Mouse (Mus musculus) fat pad, adult 2 months (tissue): Measurements from ENCODE around the gene Ampd2.

ENCODE experiments used
- DNase-seq: peaks from one replicate; pipeline ENCODE4 v3.0.0-alpha.2; 2011; ENCODE audit warnings: low read depth, low spot score; ENCODE audit errors: extremely low read depth

Ampd2 gene

DNA sequence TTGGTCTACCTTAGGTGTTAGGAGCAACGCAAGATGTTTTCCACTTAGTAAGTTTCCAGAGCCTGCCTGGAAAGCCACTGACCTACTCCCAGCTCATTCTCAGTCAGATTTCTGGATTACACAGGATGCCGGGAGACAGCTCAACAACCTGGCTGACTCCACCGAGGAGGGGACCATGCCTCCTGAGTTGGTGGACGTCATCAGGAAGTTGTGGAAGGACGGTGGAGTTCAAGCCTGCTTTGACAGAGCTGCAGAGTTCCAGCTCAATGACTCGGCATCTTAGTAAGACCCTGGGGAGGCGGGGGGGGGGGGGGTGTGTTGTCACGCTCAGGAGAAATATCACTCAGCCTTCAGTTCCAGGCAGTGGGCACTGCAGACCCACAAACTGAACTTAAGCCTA, 9.8 kb upstream of the Ampd2 start:
- no peak for DNase-seq

DNA sequence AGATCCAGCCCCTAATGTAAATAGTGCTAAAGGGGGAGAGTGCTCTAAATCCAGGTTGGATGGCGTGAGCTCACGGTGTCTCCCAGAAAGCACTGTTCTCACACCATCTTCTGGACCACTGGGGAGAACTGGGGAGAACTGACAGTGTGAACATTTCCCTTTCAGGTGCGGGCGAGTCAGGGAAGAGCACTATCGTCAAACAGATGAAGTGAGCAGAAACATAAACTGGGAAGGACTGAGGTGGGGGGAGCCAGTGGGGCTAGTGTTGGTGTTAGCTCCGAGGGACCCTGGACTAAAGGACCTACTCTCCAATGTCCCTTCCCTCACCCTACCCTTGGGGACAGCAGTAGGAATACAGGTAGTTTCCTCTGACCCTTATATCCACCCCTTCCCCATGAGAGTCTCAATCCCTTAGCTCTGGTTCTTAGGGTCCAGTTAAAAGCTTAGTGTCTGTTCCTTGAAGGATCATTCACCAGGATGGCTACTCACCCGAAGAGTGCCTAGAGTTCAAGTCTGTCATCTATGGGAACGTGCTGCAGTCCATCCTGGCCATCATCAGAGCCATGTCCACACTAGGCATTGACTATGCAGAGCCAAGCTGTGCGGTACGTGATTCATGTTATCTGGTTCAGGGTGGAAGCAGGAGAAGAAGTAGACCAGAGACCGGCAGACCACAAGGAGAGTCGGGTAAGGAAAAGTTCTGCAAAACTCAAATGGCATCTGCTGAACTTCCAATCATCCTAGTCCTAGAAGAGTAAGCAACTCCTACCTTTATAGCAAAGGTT, 8.7 kb upstream of the Ampd2 start:
- no peak for DNase-seq

DNA sequence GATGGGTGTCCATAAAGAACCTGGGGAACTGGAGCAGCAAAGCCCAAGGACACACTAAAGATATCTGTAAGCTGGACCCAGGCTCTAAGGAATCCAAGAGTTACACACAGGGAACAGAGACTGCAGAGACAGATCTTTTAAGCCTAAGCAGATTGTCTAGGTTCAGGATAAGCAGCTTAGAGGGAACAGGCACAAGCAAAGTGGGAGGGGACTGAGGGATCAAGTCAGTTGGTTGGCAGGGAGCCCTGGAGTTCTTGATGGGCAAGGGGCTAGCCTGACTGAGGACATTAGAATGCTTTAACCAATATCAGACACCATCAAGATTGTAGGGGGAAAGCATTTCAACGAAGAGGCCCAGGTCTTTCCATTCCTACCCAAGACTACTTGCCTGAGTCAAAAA, 7.7 kb upstream of the Ampd2 start:
- no peak for DNase-seq

DNA sequence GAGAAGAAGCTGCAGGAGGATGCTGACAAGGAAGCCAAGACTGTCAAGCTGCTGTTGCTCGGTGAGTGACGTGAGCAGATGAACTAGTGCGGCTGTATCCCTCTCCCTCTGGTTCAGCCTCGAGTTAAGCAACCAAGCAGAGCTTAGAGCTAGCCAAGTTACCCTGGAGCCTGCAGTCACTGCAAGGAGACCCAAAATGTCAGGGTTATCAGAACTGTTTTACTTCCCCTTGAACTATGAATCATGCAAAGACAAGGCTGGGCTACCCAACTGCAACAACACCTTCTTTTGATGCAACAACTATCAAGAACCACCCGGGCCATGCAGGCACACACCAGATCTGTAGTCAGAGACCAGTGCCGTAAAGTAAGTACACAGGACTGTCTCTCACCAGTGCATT, 6.9 kb upstream of the Ampd2 start:
- DNase-seq = no peak

DNA sequence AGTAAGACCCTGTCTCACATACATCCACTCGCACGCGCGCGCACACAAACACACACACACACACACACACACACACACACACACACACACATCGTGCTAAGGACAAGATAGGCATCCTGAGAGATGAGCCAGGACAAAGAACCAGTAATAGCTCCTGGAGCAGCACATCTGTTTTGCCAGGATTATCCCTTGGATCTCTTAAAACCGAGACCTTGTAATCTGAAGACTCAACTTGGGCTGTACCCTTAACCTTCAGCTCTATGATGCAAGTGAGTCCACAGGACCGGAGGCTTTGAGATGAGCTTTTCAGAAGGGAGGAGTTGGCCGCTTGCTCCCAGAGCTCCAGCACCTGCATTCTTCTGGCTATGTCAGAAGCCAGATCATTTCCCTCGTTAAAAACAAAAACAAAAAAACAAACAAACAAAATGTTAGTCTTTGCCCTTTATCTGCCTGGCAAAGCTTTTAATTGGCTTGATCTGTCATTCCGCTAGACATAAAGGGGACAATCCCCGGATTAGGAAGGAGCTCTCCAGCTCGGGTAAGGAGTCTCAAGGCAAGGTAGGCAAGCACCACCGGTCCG, 6.2 kb upstream of the Ampd2 start, which contains the start of gene Gnat2:
Gene Gnat2 (plus strand): TSS at position 254 of the 580 bp plus-strand sequence.
- no peak for DNase-seq

DNA sequence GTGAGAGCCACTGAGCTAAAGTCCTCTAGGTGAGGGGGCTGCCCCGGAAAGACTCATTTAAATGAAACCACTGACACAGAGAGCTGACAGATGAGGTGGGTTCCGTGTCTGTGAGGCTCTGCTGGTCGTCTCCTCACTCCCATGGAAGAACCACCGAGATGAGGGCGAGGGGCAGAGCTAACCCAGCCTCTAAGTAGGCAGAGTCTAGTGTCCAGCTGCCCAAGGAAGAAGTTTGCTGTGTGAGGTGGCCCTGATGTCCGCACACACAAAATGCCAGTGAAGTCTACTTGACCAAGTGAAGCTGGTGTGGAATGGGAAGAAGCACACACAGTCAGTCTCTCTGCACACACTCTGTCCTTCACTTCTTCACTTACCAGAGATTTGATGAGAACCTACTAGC, 5.6 kb upstream of the Ampd2 start:
- DNase-seq = no peak

DNA sequence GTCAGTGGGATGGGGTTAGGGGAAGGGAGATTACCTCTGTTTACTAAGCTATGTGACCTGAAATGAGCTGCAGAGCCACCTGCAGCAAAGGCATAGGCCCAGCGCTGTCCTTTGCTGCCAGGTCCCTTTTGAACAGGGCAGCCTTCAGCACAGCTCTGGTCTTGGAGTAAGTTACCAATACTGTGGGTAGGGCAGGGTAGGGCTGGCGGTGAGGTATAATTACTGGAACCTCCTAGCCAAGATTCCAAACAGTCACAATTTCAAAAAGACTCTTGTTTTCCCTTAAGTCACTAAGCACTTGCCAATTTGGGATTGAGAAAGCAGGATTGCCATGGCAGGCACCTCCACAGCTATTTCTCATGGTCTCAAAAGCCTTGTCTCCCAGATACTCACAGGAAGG, 4.1 kb upstream of the Ampd2 start:
- no peak for DNase-seq

DNA sequence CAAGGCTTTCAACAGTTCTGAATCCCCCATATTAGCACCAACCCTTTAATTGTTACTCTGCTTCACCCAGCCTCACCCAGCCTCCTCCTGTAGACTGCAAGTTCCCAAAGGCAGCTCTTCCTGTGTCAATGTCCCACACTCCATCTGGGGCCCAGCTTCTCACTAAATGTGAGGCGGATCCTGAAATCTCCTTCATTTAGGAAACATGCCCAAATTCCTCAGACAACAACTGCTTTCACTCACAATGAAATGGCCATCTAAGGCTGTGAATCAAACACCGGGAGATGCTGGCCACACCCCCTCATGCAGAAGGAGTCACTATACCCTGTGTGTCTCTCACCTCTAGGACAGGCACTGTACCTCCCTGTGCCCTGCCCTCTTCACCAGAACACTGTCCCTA, 3.5 kb upstream of the Ampd2 start:
- DNase-seq = no peak

DNA sequence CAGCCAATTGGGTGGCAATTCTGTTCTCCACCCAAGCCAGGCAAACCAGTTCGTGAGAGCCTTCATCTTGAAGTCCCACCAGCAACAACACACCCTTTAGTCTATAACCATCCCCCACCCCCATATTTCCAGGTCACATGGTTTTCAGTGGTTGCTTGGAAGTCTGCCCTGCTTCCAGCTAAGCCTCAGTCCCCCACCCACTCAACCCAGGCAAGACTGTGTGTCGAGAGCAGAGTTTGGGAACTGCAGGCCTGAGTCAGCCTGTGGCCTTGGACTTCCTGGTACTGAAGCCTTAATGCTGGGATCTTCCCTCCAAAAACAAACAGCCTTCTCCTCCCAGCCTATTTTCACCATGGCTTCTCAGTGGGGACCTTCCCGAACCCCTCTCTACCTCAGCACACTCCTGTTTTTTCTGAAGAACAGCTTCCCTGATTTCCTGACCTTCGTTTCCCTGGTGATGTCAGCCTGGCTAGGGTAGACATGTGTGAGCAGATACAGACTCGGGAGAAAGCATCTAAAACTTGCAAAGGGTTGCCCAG, 2.5 kb upstream of the Ampd2 start:
- no peak for DNase-seq

DNA sequence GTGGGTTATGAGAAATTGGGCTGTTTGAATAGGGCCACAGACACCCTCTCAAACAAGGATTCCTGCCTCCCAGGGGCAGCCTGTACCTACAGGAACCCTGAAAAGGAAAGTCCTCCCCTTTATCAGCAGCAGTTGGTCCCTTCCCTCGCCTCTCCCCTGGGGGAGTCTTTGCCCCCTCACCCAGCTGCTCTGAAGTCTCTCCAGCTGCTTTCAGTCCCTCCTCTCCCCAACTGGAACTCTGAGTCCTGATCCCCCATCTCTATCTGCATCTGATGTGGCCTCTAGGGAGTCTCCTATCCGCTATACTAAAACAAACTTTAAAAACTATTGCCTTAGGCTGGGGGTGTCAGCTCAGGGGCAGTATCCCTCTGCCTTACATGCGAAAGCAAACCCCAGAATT, 878 bp upstream of the Ampd2 start:
- DNase-seq = no peak

DNA sequence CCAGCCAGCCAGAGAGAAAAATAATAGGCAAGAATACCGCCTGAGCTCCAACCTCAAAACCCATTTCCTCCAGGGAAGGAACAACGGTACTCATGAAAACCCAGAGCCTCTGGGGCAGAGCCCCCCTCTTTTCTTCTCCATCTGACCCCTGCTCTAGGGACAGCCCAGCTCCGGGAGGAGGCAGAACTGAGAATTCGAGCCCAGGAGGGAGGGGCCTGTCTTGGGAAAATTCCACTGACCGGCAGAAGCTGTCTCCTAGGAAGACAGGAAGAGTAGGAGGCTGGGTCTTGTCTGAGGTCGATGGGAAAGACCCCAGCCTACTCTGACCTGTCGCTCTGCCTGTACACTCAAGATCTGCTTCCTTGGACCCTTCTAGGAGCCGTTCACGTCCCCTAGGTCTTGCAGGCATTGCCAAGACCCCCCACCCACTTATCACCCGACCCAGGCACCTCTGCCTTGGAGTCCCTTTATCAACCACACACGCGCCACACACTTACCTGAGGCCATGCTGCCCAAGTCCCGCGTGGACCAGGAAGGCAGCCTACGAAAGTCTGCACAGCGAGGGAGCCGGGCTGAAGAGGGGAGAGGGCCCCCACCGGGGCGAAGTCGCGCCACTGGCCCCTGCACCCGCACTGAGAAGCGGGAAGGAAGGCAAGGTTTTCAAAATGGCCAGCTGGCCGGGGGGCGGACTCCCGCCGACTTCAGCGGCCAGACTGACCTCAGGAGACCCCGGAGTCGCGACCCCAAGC, 556 bp downstream of the Ampd2 start:
- no peak for DNase-seq

DNA sequence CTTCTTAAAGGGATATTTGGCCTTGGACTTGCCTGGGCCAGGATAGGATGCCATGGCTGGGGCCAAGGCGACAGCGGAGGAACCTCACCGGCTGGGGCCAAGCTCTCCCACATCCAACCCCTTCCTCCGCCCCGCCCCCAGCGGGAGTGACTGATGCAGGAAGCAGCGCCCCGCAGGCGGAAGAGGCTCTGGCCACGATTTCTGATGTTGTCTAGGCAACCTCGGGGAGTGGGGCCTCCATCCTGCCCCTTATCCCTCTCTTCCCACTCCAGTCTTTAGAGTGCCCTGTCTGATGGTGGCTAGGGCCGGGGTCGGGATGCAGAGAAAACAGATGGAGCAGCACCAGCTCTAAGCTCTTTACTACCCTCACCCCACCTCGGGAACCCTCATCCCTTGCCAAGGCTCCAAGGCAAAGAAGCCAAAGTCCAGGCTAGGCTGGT, 1.1 kb downstream of the Ampd2 start:
- no peak for DNase-seq

DNA sequence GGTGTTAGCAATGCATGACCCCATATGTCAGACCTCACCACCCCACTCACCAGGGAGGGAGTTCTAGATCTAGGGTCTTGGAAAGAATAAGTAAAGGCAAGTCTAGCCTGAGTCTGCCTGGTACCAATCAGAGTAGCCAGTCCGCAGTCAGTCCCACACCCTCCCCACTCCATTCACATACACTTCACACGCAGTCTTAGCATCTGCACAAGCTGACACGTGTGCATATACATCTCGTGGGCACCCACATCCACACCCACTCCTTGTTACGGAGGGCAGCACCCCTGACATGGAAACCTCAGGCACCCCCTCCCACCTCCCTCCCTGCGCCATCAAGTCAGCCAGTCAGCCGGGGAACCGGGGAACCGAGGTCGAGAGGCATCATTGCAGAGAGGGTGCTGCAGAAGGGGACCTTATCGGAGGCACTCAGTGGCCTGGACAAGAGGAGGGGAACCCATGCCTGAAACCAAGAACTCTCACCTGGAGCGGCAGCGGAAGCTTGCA, 1.6 kb downstream of the Ampd2 start:
- no peak for DNase-seq

DNA sequence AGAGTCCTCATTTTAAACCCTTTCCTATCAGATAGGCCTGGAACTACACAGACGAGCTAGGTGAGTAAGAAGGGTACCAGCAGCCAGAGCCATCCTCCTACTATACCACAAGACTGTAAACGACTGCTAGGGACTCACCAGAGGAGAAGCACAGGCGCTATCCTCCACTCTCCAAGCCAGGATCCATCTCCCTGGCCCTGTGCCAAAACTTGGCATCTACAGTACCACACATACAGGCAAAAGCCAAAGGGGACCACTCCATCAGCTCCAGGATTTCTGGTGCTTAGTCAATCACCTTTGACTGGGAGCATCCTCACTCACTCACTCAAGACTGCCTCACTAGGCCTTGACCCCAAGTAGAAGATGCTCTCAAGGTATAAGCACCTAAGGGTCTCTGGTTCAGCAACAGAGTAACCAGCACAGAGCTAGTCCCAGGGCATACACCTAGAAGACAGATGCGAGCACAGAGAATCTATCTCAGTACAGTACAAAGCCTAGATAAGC, 2.5 kb downstream of the Ampd2 start:
- DNase-seq = no peak

DNA sequence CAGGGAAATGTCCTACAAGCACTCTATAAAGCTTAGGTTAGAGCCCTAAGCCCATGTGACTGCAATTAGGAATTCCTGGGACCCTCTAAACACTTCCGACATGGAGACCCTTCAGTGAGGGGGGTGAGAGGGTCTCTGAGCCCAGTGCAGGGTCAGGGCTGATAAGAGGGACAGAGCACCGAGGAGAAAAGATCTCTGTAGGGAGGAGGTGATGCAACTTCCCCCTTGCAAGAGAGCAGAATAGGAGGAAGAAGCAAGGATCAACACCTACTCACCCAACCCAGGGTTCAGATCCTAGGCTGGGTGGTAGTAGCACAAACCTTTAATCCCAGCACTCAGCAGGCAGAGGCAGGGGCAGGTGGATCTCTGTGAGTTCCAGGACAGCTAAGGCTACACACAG, 3.3 kb downstream of the Ampd2 start:
- no peak for DNase-seq

DNA sequence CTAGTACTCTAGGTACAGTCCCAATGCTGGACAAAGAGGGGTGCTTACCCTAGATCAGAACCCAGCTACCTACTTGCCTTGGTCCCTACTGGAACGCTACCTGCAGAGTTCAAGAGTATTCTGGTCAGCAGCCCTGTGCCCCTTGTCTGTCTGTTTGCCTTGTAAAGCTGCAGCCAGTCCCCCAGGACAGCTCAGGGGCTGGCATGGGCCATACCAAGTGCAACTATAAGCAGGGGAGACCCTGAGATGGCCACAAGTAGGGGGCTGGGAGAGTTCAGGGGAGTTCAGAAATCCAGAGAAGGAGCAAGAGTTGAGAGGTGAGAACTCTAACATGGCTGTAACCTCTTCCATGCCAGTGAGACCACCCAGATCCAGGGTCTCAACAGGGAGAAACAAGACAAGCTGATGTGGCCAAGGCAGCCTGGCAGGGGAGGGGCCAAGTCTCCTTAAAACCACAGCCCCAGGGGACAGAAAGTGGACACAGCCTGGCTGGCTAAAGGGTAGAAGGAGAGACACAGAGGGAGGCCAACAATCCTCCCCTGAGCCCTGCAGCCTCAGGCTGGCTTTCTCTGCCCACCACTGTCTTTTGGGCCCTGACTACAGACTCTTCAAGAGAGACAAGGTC, 4.1 kb downstream of the Ampd2 start:
- DNase-seq = no peak

DNA sequence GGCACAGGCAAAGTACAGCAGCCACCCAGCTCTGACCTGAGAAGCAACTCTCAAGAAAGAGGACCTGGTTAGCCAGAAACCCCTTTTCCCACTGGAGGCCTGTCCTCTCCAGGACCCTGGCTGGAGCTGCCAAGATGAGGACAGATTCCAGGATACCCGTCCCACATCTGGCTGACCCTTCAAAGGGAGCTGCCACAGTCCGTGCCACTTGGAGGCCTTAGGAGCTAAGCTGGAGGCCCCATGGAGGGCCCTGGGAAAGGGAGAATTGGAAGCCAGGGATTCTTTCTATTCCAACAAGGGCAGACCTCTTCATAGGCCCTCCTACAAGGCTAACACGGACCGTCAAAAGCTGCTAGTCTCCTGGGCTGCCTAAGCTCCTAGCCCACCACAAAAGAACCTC, 4.8 kb downstream of the Ampd2 start:
- DNase-seq = no peak

DNA sequence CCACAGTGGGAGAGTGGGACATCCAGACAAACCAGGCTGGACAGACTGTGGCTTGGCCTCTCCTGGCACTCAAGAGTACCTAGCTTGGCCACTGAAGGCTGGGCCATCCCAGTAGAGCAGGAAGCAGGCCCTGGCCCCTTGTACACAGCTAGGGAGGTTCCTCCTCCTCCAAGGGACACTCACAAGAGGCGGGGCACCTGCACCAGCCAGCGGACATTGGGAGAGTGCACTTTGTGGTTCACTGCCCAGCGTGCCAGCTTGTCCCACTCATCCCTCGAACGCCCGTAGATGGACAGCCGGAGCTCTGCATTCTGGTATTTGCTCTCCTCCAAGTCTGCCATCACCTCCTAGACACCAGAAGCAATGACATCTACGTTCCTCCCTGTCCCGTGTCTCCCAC, 9.6 kb downstream of the Ampd2 start:
- DNase-seq = no peak

DNA sequence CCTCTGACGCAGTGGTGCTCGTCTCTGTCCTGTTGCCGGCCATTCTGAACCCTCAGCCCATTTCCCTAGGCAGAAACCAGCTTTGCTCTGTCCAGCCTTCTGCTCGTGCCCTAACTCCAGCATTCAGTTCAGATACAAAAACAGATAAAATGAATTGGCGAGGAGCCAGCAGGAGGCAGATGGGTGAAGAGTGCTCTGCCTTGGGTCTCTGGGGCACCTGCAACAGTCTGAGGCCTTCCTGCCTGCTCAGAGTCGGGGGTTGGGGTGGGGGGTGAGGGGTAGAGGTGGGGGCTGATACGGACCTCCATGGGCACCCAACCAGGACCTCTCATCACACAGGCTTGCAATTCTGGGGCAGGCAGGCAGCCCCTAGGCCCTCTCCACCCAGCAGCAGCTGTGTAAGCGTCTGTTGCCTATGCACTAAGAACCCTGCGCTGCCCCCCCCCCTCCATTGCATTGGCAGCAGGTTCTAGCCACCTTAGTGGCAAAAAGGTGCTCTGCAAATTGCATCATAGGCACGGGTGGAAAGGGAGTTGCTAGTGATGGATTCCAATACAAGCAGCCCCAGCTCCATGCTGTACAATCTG, 13.4 kb downstream of the Ampd2 start:
- no peak for DNase-seq
